Mouse (Mus musculus): Measurements from ENCODE around the gene Slc7a6. TPM values are rescaled to one million over a fixed set of nuclear protein-coding genes. Genes with fewer than 3 reads are reported as not detected.

Slc7a6 gene
- polyA plus RNA-seq, 1 experiment from 2014 or later: 87.1 TPM

GRCm38 (mm10) chr8:106140191-106140590, 28.5 kb upstream of the Slc7a6 start:
- no peak for DNase-seq (ENCODE audit: low spot score)

- peak; percentile 89 for DNase-seq (ENCODE audit: low spot score)
Observed at GRCm38 (mm10) chr8:106140769-106141168, 27.9 kb upstream of the Slc7a6 start.

GRCm38 (mm10) chr8:106145331-106145730, 23.3 kb upstream of the Slc7a6 start:
- DNase-seq (ENCODE audit: low spot score): no peak

GRCm38 (mm10) chr8:106146014-106146413, 22.6 kb upstream of the Slc7a6 start:
- no peak for DNase-seq (ENCODE audit: low spot score)

GRCm38 (mm10) chr8:106147868-106148565, 20.6 kb upstream of the Slc7a6 start:
- DNase-seq (ENCODE audit: low spot score): no peak

GRCm38 (mm10) chr8:106149025-106149424, 19.6 kb upstream of the Slc7a6 start:
- no peak for DNase-seq (ENCODE audit: low spot score)

GRCm38 (mm10) chr8:106149801-106150652, 18.6 kb upstream of the Slc7a6 start, which contains the start of gene Pla2g15:
Gene Pla2g15 (plus strand): TSS chr8:106150399.
- peak; percentile 95 for DNase-seq (ENCODE audit: low spot score)

GRCm38 (mm10) chr8:106150653-106151000, 18.0 kb upstream of the Slc7a6 start:
- DNase-seq (ENCODE audit: low spot score): no peak

GRCm38 (mm10) chr8:106151041-106151440, 17.6 kb upstream of the Slc7a6 start:
- no peak for DNase-seq (ENCODE audit: low spot score)

GRCm38 (mm10) chr8:106152876-106153275, 15.8 kb upstream of the Slc7a6 start:
- DNase-seq (ENCODE audit: low spot score): no peak

GRCm38 (mm10) chr8:106157419-106157818, 11.2 kb upstream of the Slc7a6 start:
- no peak for DNase-seq (ENCODE audit: low spot score)

GRCm38 (mm10) chr8:106158381-106158780, 10.3 kb upstream of the Slc7a6 start:
- no peak for DNase-seq (ENCODE audit: low spot score)

GRCm38 (mm10) chr8:106159876-106160275, 8.8 kb upstream of the Slc7a6 start:
- DNase-seq (ENCODE audit: low spot score): no peak

- DNase-seq (ENCODE audit: low spot score): no peak
Observed at GRCm38 (mm10) chr8:106163251-106163650, 5.4 kb upstream of the Slc7a6 start.

GRCm38 (mm10) chr8:106165460-106165859, 3.2 kb upstream of the Slc7a6 start:
- peak; percentile 67 for DNase-seq (ENCODE audit: low spot score)

GRCm38 (mm10) chr8:106169017-106169933, 618 bp downstream of the Slc7a6 start:
- peak; percentile 45 for DNase-seq (ENCODE audit: low spot score)

- DNase-seq (ENCODE audit: low spot score): peak; percentile 26
Observed at GRCm38 (mm10) chr8:106169934-106170480, 1.4 kb downstream of the Slc7a6 start.

GRCm38 (mm10) chr8:106173566-106173965, 4.9 kb downstream of the Slc7a6 start:
- no peak for DNase-seq (ENCODE audit: low spot score)

- DNase-seq (ENCODE audit: low spot score): no peak
Observed at GRCm38 (mm10) chr8:106176891-106177290, 8.2 kb downstream of the Slc7a6 start.

- no peak for DNase-seq (ENCODE audit: low spot score)
Observed at GRCm38 (mm10) chr8:106177594-106177993, 8.9 kb downstream of the Slc7a6 start.

- DNase-seq (ENCODE audit: low spot score): no peak
Observed at GRCm38 (mm10) chr8:106178428-106178827, 9.8 kb downstream of the Slc7a6 start.
